Mouse (Mus musculus) limb, embryonic 14.5 days (tissue): ENCODE measurements at regions not wholly inside any gene's neighbourhood (a gene's known extent, or its start where the extent isn't known, plus 50 kb on each side); places are given as distances from the start of the nearest gene placed in this dataset.

ENCODE experiments used
- ATAC-seq: fragments of 200-750 bp; cut with Nextera tagmentation; 2 replicates; pipeline ENCODE4 v1.8.0; 2017; ENCODE audit warnings: low read depth, moderate number of reproducible peaks, moderate TSS enrichment; ENCODE audit not compliant: low FRiP score
- DNase-seq: peaks from one replicate; pipeline ENCODE4 v3.0.0-alpha.2; 2015; ENCODE audit warnings: low spot score
- H3K27ac ChIP-seq: fragments of 300-500 bp; sonication (generic); replicated peaks from 2 replicates; pipeline ENCODE4 v1.5.1; 2014; ENCODE audit warnings: low read depth, mild to moderate bottlenecking, low read length, moderate library complexity, mixed read lengths
- H3K27me3 ChIP-seq: fragments of 300-500 bp; sonication (generic); 2 replicates; pipeline ENCODE4 v1.6.1; 2014; ENCODE audit warnings: low read length, mixed read lengths; ENCODE audit not compliant: control insufficient read depth, insufficient read depth
- H3K36me3 ChIP-seq: fragments of 300-500 bp; sonication (generic); 2 replicates; pipeline ENCODE4 v1.6.1; 2014; ENCODE audit warnings: mild to moderate bottlenecking, low read length, moderate library complexity, mixed read lengths; ENCODE audit not compliant: control insufficient read depth, insufficient read depth
- H3K4me1 ChIP-seq: fragments of 300-500 bp; sonication (generic); 2 replicates; pipeline ENCODE4 v1.6.1; 2014; ENCODE audit warnings: antibody characterized with exemption, low read length, mixed read lengths; ENCODE audit not compliant: control insufficient read depth, insufficient read depth
- H3K4me2 ChIP-seq: fragments of 300-500 bp; sonication (generic); replicated peaks from 2 replicates; pipeline ENCODE4 v1.6.1; 2014; ENCODE audit warnings: low read depth, mild to moderate bottlenecking, low read length, moderate library complexity; ENCODE audit not compliant: severe bottlenecking
- H3K4me3 ChIP-seq: fragments of 300-500 bp; sonication (generic); replicated peaks from 2 replicates; pipeline ENCODE4 v1.5.1; 2014; ENCODE audit warnings: low read length
- H3K9ac ChIP-seq: fragments of 300-500 bp; sonication (generic); 2 replicates; pipeline ENCODE4 v1.6.1; 2014; ENCODE audit warnings: mild to moderate bottlenecking, low read depth, low read length, moderate library complexity; ENCODE audit not compliant: severe bottlenecking
- H3K9me3 ChIP-seq: fragments of 300-500 bp; sonication (generic); 2 replicates; pipeline ENCODE4 v1.6.1; 2016; ENCODE audit warnings: low read length; ENCODE audit not compliant: control insufficient read depth
- POLR2A ChIP-seq: fragments of 200-500 bp; IDR thresholded peaks from 2 replicates; pipeline ENCODE4 v1.8.0; 2012; ENCODE audit warnings: inconsistent platforms, mild to moderate bottlenecking, moderate library complexity, borderline replicate concordance; ENCODE audit not compliant: insufficient read depth, insufficient read length; ENCODE audit errors: extremely low read depth
- WGBS: fragments of 180-500 bp; shearing (Covaris S2); extraction: QIAGEN DNeasy Blood & Tissue Kit; methylation state at CpG from one replicate; pipeline ENCODE4 v1.1.7; 2014; 5-methylcytosine and 5-hydroxymethylcytosine counted together

DNA sequence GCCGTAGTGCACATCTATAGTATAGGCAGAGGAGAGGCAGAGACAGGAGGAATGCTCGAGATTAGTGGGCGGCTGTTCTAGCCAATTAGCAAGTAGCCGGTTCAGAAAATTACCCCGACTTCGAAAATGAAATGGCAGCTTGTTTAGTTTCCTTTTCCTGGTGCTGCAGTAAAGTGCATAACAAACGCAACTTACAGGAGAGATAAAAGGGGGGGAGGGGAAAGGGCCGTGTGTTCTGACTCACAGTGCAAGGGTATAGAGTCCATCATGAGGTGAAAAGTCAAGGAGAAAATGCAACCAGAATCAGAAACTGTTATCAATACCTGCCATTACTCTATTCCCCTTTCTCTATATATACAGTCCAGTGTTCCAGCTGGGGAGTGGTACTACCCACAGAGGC, 88.0 kb downstream of the A730009L09Rik start:
- Histone ChIP-seq H3K4me1 (no peaks in the 10 kb centered on the region), H3K4me3 (no peak overlapping the region), H3K27me3 (no peaks in the 10 kb centered on the region), H3K4me2 (no peak overlapping the region), H3K27ac (no peak overlapping the region), H3K36me3 (no peaks in the 10 kb centered on the region), H3K9ac (no peak overlapping the region), H3K9me3 (no peaks in the 10 kb centered on the region)
- 82% methylated on average over 8 of the region's 8 CpGs for WGBS
- no peak for TF ChIP-seq POLR2A
- no peak for DNase-seq
- ATAC-seq = no peak

DNA sequence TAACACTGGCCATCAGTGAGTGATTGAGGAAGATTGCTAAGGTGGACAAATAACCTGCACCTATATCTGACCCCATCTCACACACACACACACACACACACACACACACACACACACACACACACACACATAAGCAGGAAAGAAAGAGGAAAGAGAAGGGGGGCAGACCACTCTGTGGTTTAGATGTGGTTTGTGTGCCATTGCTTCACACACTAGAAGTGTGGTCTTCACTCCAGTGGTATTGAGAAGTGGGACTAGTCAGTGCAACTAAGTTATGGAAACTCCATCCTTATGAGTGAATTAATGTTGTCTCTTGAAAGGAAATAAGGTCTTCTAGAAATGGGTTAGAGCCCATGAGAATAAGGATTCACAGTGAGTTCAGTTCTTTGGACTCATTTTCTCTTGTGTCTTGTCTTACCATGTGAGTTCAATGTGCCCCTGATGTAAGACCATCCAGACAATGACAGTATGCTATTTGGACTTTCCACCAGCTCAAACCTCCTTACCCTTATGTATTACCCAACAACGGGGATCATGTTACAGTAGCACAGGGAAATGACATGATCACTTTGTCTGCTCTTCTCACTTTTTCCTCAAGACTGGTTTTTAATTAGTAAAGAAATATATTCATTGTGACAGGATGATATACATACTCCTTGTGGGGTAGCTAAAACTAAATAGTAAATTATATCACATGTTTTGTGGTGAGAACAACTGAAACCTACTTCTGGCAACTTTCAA, 88.7 kb downstream of the A730009L09Rik start:
- H3K4me2 ChIP-seq = no peak overlapping the region
- no peak for ATAC-seq
- no peaks in the 10 kb centered on the region for H3K27me3 ChIP-seq
- H3K4me1 ChIP-seq = no peaks in the 10 kb centered on the region
- no peak for TF ChIP-seq POLR2A
- WGBS = 89% methylated on average over 1 of the region's 1 CpGs
- DNase-seq = no peak
- H3K4me3 ChIP-seq = no peak overlapping the region
- no peaks in the 10 kb centered on the region for H3K9me3 ChIP-seq
- H3K9ac ChIP-seq = no peak overlapping the region
- no peaks in the 10 kb centered on the region for H3K36me3 ChIP-seq
- no peak overlapping the region for H3K27ac ChIP-seq

DNA sequence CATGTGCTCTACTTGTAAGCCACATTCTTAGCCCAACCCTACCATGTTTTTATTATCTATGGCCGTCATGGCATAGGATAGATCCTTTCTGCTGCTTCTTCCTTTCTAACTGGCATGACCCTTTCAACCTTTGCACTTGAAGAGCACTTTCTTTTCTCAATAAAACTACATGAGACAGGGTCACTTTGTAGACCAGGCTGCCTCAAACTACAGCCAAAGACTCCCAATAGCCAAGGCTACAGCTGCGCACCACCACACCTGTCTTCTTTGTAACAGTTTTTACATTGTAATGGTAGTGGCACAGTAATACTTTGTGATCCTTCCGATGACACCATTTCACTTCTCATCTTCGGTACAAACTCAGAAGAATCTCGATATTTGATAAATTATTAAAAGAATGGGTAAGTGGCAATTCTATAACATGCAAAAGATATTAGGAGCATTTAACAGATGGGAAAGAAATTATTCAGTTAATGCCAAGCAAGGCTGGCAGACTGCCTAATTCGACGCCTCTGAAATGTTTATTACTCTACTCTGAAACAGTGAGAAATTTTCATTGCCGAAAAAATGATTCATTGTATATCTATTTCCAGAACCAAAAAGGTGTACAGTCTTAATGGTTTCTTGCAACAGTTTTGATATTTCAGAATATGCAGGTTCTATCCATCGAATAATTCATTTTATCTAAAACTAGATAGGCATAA, 89.5 kb downstream of the A730009L09Rik start:
- H3K27ac ChIP-seq = no peak overlapping the region
- no peak overlapping the region for H3K9ac ChIP-seq
- no peak overlapping the region for H3K4me3 ChIP-seq
- no peak overlapping the region for H3K4me2 ChIP-seq
- H3K27me3 ChIP-seq = no peaks in the 10 kb centered on the region
- H3K4me1 ChIP-seq = no peaks in the 10 kb centered on the region
- no peaks in the 10 kb centered on the region for H3K36me3 ChIP-seq
- TF ChIP-seq POLR2A = no peak
- DNase-seq (no peak), ATAC-seq (no peak)
- no peaks in the 10 kb centered on the region for H3K9me3 ChIP-seq
- 84% methylated on average over 9 of the region's 9 CpGs for WGBS

DNA sequence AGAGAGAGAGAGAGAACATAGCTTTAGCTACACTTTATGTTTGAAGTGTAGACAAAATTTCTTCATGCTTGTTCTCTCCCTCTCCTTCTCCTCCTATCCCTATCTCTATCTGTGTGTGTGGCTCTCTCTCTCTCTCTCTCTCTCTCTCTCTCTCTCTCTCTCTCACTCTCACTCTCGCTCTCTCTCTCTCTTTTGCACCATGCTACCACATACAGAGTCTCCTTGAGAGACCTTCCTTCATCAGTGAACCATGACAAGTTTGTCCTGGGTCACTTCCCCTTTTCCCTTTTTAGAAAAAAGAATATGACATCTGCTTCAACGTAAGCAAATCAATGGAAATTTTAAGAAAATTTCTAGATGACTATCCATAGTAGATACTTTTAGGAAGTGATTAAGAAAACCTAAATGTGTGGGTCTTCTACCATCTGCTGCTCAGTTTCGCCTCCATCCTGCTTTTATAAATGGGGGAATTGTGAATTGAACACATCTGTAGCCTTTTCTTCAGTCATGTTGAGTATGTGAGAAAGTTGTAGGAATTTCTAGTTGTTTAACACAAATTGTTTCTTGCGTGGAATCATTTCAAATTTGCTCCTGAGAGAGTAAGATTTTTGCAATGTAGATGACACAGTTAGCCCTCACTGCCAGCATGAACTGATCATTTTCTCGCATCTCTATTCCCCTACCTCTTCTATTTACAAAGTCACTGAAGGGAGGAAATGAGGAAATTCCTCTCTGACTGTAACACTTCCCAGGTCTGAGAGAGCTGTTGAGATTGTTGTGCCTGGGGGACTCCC, 91.3 kb downstream of the A730009L09Rik start:
- ATAC-seq (no peak), DNase-seq (no peak)
- Histone ChIP-seq H3K27me3 (no peaks in the 10 kb centered on the region), H3K9me3 (no peaks in the 10 kb centered on the region), H3K27ac (no peak overlapping the region), H3K9ac (no peak overlapping the region), H3K4me1 (no peaks in the 10 kb centered on the region), H3K36me3 (no peaks in the 10 kb centered on the region), H3K4me2 (no peak overlapping the region), H3K4me3 (no peak overlapping the region)
- no peak for TF ChIP-seq POLR2A
- 71% methylated on average over 5 of the region's 5 CpGs for WGBS

DNA sequence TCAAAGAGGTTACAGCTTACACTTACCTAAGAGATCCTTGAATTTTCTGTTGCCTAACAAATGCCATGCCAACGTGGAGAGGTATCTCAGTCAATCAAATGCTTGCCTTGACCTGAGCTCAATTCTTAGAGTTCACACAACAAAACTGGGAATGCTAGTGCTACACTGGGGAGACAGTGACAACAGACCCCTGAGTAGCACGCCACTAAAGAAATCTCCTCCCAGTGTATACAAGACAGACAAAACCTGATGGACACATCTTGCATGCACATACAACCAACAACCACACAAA, 91.8 kb downstream of the A730009L09Rik start:
- no peak for ATAC-seq
- Histone ChIP-seq H3K9ac (no peak overlapping the region), H3K4me3 (no peak overlapping the region), H3K9me3 (no peaks in the 10 kb centered on the region), H3K4me1 (no peaks in the 10 kb centered on the region), H3K4me2 (no peak overlapping the region), H3K27ac (no peak overlapping the region), H3K27me3 (no peaks in the 10 kb centered on the region), H3K36me3 (no peaks in the 10 kb centered on the region)
- WGBS = 70% methylated on average over 2 of the region's 2 CpGs
- TF ChIP-seq POLR2A = no peak
- no peak for DNase-seq
